Mouse (Mus musculus) kidney, postnatal 0 days (tissue): ENCODE measurements at regions not wholly inside any gene's neighbourhood (a gene's known extent, or its start where the extent isn't known, plus 50 kb on each side); places are given as distances from the start of the nearest gene placed in this dataset.

Experiments
- ATAC-seq: fragments of 200-750 bp; cut with Nextera tagmentation; replicated peaks from 2 replicates; pipeline ENCODE4 v1.8.0; 2017; ENCODE audit warnings: low read depth, moderate number of reproducible peaks, moderate TSS enrichment, moderate library complexity; ENCODE audit not compliant: low FRiP score
- DNase-seq: peaks from one replicate; pipeline ENCODE4 v3.0.0-alpha.2; 2016; ENCODE audit warnings: low spot score
- H3K27ac ChIP-seq: fragments of 300-500 bp; sonication (generic); 2 replicates; pipeline ENCODE4 v1.5.1; 2014; ENCODE audit warnings: mild to moderate bottlenecking
- H3K27me3 ChIP-seq: fragments of 300-500 bp; sonication (generic); 2 replicates; pipeline ENCODE4 v1.6.1; 2014; ENCODE audit warnings: low read length, mixed read lengths; ENCODE audit not compliant: insufficient read depth
- H3K36me3 ChIP-seq: fragments of 300-500 bp; sonication (generic); 2 replicates; pipeline ENCODE4 v1.6.1; 2014; ENCODE audit warnings: low read length, mixed read lengths; ENCODE audit not compliant: insufficient read depth
- H3K4me1 ChIP-seq: fragments of 300-500 bp; sonication (generic); replicated peaks from 2 replicates; pipeline ENCODE4 v1.6.1; 2014; ENCODE audit warnings: antibody characterized with exemption, low read length, mixed read lengths; ENCODE audit not compliant: insufficient read depth
- H3K4me2 ChIP-seq: fragments of 300-500 bp; sonication (generic); 2 replicates; pipeline ENCODE4 v1.6.1; 2014; ENCODE audit warnings: mild to moderate bottlenecking, low read length, moderate library complexity, mixed read lengths
- H3K4me3 ChIP-seq: fragments of 300-500 bp; sonication (generic); replicated peaks from 2 replicates; pipeline ENCODE4 v1.5.1; 2014; ENCODE audit warnings: low read depth, low read length
- H3K9ac ChIP-seq: fragments of 300-500 bp; sonication (generic); 2 replicates; pipeline ENCODE4 v1.6.1; 2014; ENCODE audit warnings: low read depth, low read length
- H3K9me3 ChIP-seq: fragments of 300-500 bp; sonication (generic); replicated peaks from 2 replicates; pipeline ENCODE4 v1.6.1; 2016; ENCODE audit warnings: low read length, inconsistent platforms, mixed read lengths
- CTCF ChIP-seq: IDR thresholded peaks from 2 replicates; pipeline ENCODE4 v1.5.1; 2016; ENCODE audit warnings: antibody characterized with exemption, low read depth, mild to moderate bottlenecking, moderate library complexity
- WGBS: fragments of 180-500 bp; shearing (Covaris S2); extraction: QIAGEN DNeasy Blood & Tissue Kit; methylation state at CpG from one replicate; pipeline ENCODE4 v1.1.7; 2014; 5-methylcytosine and 5-hydroxymethylcytosine counted together

DNA sequence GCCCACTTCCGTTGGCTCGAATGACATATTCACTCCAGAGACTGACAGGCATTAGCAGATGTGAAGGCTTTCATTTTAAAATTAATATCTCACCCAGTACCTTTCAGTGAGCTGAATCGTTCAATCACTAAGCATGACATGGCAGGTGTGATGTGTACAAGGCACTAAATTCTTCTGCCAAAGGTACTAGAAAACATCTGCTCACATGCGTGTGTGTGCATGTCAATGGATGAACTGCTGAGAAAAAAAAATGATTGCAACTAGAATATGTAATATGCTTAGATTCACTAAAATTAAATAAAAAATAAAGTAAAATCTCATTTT, 191.6 kb upstream of the Mageb18 start:
- no peak for TF ChIP-seq CTCF
- 80% methylated on average over 4 of the region's 4 CpGs for WGBS
- DNase-seq (no peak), ATAC-seq (no peak)
- H3K4me1 ChIP-seq = no peaks in the 10 kb centered on the region
- H3K4me2 ChIP-seq = no peak overlapping the region
- H3K4me3 ChIP-seq = no peak overlapping the region
- H3K27me3 ChIP-seq = no peaks in the 10 kb centered on the region
- H3K27ac ChIP-seq = no peak overlapping the region
- H3K9ac ChIP-seq = no peak overlapping the region
- H3K9me3 ChIP-seq = no peaks in the 10 kb centered on the region
- no peaks in the 10 kb centered on the region for H3K36me3 ChIP-seq

DNA sequence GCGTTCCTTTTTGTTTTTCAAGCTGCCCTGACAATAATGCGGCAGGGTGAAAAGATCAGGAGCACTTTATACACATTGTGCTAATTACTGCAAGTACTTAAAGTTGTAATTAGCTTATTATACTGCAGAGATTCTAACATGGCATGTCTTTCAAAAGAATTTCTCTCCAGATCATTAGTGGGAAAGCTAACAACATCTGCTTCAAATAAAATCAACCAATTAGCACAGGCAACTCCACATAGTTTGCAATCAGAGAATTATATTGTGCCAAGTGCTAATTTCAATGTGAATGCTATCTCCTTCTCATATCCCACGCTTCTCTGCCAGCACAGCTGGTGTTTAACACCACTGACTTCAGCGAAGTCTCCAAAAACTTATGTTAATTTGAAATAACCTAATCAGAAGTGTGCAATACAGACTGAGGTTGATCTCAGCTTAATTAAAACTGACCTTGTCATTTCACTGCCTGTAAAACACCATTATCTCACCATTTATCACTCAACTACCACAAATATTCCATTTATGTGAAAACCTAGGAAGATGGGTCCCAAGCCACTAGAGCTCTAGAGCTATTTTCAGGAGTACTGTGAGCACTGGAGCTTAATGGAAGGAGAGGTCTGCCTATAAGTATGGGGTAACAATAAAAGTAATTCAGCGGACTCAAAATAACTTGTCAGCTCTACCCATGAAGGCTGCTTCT, 191.1 kb upstream of the Mageb18 start:
- H3K4me2 ChIP-seq = no peak overlapping the region
- H3K4me3 ChIP-seq = no peak overlapping the region
- no peaks in the 10 kb centered on the region for H3K9me3 ChIP-seq
- no peak overlapping the region for H3K27ac ChIP-seq
- no peak overlapping the region for H3K9ac ChIP-seq
- no peak for TF ChIP-seq CTCF
- no peak for ATAC-seq
- no peak for DNase-seq
- no peaks in the 10 kb centered on the region for H3K36me3 ChIP-seq
- WGBS = 69% methylated on average over 5 of the region's 5 CpGs
- H3K4me1 ChIP-seq = no peaks in the 10 kb centered on the region
- no peaks in the 10 kb centered on the region for H3K27me3 ChIP-seq

DNA sequence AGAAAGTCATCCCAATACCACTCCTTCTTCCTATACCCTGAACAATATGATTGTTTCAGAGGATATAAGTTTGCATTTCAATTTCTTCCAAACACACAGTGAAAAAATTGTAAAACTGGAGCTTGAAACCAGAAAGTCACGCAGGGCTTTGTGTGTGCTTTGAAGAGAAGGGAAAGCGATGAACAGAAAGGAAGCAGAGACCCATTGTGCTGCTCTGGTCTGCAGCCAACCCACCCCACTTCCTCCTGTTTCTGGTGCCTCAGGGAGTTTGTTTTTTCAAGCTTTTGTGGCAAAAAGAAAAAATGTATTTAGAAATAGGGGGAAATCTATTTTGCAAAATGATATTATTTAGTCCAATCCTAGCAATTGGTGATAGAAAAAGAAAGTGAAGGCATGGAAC, 187.4 kb upstream of the Mageb18 start:
- no peak overlapping the region for H3K27ac ChIP-seq
- no peaks in the 10 kb centered on the region for H3K36me3 ChIP-seq
- no peak overlapping the region for H3K4me2 ChIP-seq
- no peaks in the 10 kb centered on the region for H3K9me3 ChIP-seq
- no peaks in the 10 kb centered on the region for H3K27me3 ChIP-seq
- no peak for DNase-seq
- ATAC-seq = no peak
- H3K9ac ChIP-seq = no peak overlapping the region
- no peaks in the 10 kb centered on the region for H3K4me1 ChIP-seq
- WGBS = 46% methylated on average over 2 of the region's 2 CpGs
- no peak for TF ChIP-seq CTCF
- no peak overlapping the region for H3K4me3 ChIP-seq

DNA sequence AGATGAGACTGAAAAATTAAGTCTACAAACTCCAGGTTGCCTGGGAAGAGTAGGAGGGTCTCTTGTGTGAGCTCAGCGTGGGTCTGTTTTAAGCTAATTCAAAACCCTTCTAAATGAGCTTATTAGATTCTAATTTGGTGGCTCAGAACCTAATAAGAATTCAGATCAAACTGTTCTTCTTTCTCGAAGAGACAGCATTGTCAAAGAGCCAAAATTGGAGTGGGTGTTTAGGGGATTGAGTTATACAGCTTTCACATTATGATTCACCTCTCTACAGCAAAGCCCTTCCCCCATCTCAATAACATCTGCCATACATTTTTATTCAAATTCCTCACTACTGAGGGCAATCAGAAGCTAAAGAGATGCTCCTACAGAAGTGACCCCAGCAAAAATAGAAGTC, 140.7 kb upstream of the Mageb18 start:
- Histone ChIP-seq H3K4me2 (no peak overlapping the region), H3K4me3 (no peak overlapping the region), H3K4me1 (no peaks in the 10 kb centered on the region), H3K9ac (no peak overlapping the region), H3K9me3 (no peaks in the 10 kb centered on the region), H3K27me3 (no peaks in the 10 kb centered on the region), H3K27ac (no peak overlapping the region), H3K36me3 (no peaks in the 10 kb centered on the region)
- DNase-seq (no peak), ATAC-seq (no peak)
- 49% methylated on average over 2 of the region's 2 CpGs for WGBS
- TF ChIP-seq CTCF = no peak

GRCm38 (mm10) chrX:92710279-92710678, 110.9 kb upstream of the Mageb18 start:
- H3K27me3 ChIP-seq = no peaks in the 10 kb centered on the region
- no peak overlapping the region for H3K4me2 ChIP-seq
- no peaks in the 10 kb centered on the region for H3K36me3 ChIP-seq
- TF ChIP-seq CTCF = no peak
- H3K4me3 ChIP-seq = no peak overlapping the region
- no peak overlapping the region for H3K9ac ChIP-seq
- H3K27ac ChIP-seq = no peak overlapping the region
- no peak for DNase-seq
- H3K4me1 ChIP-seq = no peaks in the 10 kb centered on the region
- WGBS = 12% methylated on average over 1 of the region's 1 CpGs
- no peaks in the 10 kb centered on the region for H3K9me3 ChIP-seq
- no peak for ATAC-seq

DNA sequence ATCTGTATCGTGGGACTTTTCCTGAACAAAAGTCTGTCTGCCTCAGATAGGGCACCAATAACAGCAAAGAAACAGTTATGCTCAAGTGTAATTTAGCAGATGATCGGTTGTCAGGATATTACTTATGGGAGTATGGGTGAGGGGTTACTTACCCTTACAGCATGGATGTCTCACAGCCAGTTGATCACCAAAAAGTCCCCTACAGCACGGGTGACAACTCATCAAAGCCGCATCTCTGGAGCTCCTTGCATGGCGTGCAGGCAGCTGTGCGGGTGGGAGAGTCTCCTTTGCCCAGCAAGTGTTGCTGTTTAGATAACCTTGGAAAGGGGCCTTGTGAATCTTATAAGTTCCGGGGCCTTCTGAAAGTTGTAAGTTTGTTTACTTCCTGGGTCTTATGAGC, 80.4 kb upstream of the Mageb18 start:
- Histone ChIP-seq H3K9me3 (no peaks in the 10 kb centered on the region), H3K4me3 (no peak overlapping the region), H3K4me1 (no peaks in the 10 kb centered on the region), H3K27me3 (no peaks in the 10 kb centered on the region), H3K36me3 (no peaks in the 10 kb centered on the region), H3K27ac (no peak overlapping the region), H3K9ac (no peak overlapping the region), H3K4me2 (no peak overlapping the region)
- no peak for ATAC-seq
- 58% methylated on average over 7 of the region's 7 CpGs for WGBS
- no peak for DNase-seq
- TF ChIP-seq CTCF = no peak

DNA sequence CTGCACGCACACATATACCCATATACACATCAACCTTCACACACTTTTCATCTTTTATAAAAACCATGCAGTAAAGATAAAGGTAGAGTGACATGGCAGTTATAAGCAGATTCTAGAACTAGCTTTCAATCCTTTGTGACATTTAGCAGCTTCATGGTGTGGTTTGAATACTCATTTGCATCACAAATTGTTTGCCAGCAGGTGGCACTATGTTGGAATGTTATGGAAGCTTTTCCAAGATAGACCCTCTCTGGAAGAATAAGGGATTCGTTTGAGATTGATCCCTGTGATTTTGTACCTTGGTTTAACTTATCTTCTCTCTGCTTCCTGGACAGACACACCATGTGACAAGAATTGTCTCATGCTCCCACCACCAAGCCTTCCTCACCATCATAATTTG, 61.8 kb upstream of the Mageb18 start:
- ATAC-seq (no peak), DNase-seq (peak; percentile 4)
- H3K27me3 ChIP-seq = no peaks in the 10 kb centered on the region
- H3K27ac ChIP-seq = no peak overlapping the region
- peak; percentile 51 for TF ChIP-seq CTCF
- H3K9me3 ChIP-seq = no peaks in the 10 kb centered on the region
- no peaks in the 10 kb centered on the region for H3K36me3 ChIP-seq
- no peak overlapping the region for H3K4me2 ChIP-seq
- WGBS = 69% methylated on average over 2 of the region's 2 CpGs
- no peak overlapping the region for H3K9ac ChIP-seq
- no peaks in the 10 kb centered on the region for H3K4me1 ChIP-seq
- no peak overlapping the region for H3K4me3 ChIP-seq
